7 mouse cellular contexts compared by ENCODE assay signal in the genomic region with DNA sequence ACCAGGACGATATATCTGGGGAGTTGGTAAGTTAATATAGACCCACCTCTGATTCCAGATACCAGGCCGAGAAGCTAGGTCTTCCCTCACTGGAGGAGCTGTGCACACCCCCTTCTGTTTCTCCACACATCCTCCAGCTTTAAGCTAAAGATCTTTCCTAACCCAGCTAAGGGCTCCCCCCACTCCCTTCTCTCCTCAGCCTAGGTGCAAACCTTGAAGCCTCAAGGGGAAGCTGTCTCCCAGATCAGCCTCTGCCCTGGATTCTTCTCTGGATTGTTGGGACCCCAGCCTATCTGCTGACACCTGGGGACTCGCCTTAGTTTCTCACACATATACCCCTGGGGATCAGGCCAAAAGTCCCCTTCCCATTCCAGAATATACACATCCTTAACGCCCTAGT. TPM values are rescaled to one million over a fixed set of nuclear protein-coding genes. Genes with fewer than 3 reads are reported as not detected.
DNase-seq lines count a peak whose midpoint lies in the region; ATAC-seq and TF ChIP-seq lines count a peak whose summit lies in the region.

No protein-coding gene starts in this region.

- no peak for ATAC-seq in forebrain, embryonic 13.5 days
- peak; percentile 21; the same call in 1 of the 2 replicates for ATAC-seq in hindbrain, postnatal 0 days
- ATAC-seq in erythroblast, adult 5-6 weeks (replicated peaks; ENCODE audit: low FRiP score, poor library complexity, severe bottlenecking): no peak

- 44% methylated on average over 4 of the region's 4 CpGs for WGBS in forebrain, embryonic 13.5 days
- 45% methylated on average over 4 of the region's 4 CpGs for WGBS in hindbrain, postnatal 0 days
- 47% methylated on average over 4 of the region's 4 CpGs for WGBS in olfactory bulb, adult 2 months

- no peak overlapping the region for H3K9ac ChIP-seq in forebrain, embryonic 13.5 days
- H3K9ac ChIP-seq in hindbrain, postnatal 0 days (replicated peaks; ENCODE audit: low read length): peak overlapping the region; percentile 74

- intact Hi-C loops in left cerebral cortex, postnatal 4 days (cut with DNase I): loop anchor here (10.0 kb wide), 1 partner anchor 758 kb away; no protein-coding TSS in a partner anchor

- no peak for TF ChIP-seq POLR2A in olfactory bulb, adult 2 months (IDR thresholded peaks at IDR 0.05; ENCODE audit: insufficient read depth, low read depth, low read length)

- DNase-seq in left cerebral cortex, adult 11 months (ENCODE audit: low spot score): peak; percentile 11
- DNase-seq in left cerebral cortex, postnatal 4 days: no peak
- DNase-seq in hindbrain, postnatal 0 days (ENCODE audit: low spot score): peak; percentile 5
- DNase-seq in ovary, postnatal 10 days (ENCODE audit: low spot score): no peak

- H3K27ac ChIP-seq in forebrain, embryonic 13.5 days: no peak overlapping the region
- peak overlapping the region; percentile 90 for H3K27ac ChIP-seq in hindbrain, postnatal 0 days
- H3K27ac ChIP-seq in olfactory bulb, adult 2 months (ENCODE audit: insufficient read depth, low read depth, low read length): peak overlapping the region; percentile 61

- H3K4me2 ChIP-seq in forebrain, embryonic 13.5 days: peak overlapping the region; percentile 94
- H3K4me2 ChIP-seq in hindbrain, postnatal 0 days (ENCODE audit: low read depth, low read length): peak overlapping the region; percentile 88

- peak overlapping the region; percentile 60; the same call in 1 of the 2 replicates for H3K4me3 ChIP-seq in forebrain, embryonic 13.5 days
- peak overlapping the region; percentile 73 for H3K4me3 ChIP-seq in hindbrain, postnatal 0 days (ENCODE audit: low read length)
- H3K4me3 ChIP-seq in olfactory bulb, adult 2 months (ENCODE audit: insufficient read depth, low read depth, low read length): peak overlapping the region; percentile 67

- H3K4me1 ChIP-seq in forebrain, embryonic 13.5 days: peaks cover 17% of the 10 kb centered on the region
- no peaks in the 10 kb centered on the region; the same call in 1 of the 2 replicates for H3K4me1 ChIP-seq in hindbrain, postnatal 0 days (ENCODE audit: insufficient read depth, low read length)
- H3K4me1 ChIP-seq in olfactory bulb, adult 2 months (ENCODE audit: control insufficient read depth, insufficient read depth, low read length): no peaks in the 10 kb centered on the region; the same call in 1 of the 2 replicates

- H3K9me3 ChIP-seq in forebrain, embryonic 13.5 days (replicated peaks): no peaks in the 10 kb centered on the region
- H3K9me3 ChIP-seq in hindbrain, postnatal 0 days (ENCODE audit: low read length): no peaks in the 10 kb centered on the region

- H3K27me3 ChIP-seq in forebrain, embryonic 13.5 days: peaks cover 32% of the 10 kb centered on the region
- no peaks in the 10 kb centered on the region for H3K27me3 ChIP-seq in hindbrain, postnatal 0 days (ENCODE audit: insufficient read depth, low read length)

- H3K36me3 ChIP-seq in forebrain, embryonic 13.5 days (ENCODE audit: poor library complexity, severe bottlenecking): no peaks in the 10 kb centered on the region
- H3K36me3 ChIP-seq in hindbrain, postnatal 0 days (ENCODE audit: insufficient read depth, low read length): no peaks in the 10 kb centered on the region

- no peak for TF ChIP-seq CTCF in hindbrain, postnatal 0 days (IDR thresholded peaks at IDR 0.05; ENCODE audit: low read depth)
- TF ChIP-seq CTCF in olfactory bulb, adult 2 months (IDR thresholded peaks at IDR 0.05; ENCODE audit: insufficient read depth, low read depth, low read length): no peak

RNA-seq across cellular contexts. Expression of gene Lrrc3b, which starts 1.7 kb away (rescaled TPM):
- 10 to 100 TPM; 15.4 to 16.7 TPM for total RNA-seq in left cerebral cortex, postnatal 4 days (2021)
- 2.1 and 2.4 TPM in 2 replicates for polyA plus RNA-seq in forebrain, embryonic 13.5 days (2015; fragmentation: Nextera tagmentation; extraction: Ambion mirVana)
- total RNA-seq in hindbrain, postnatal 0 days (2014; rRNA removed): 42.7 and 51.5 TPM in 2 replicates
- polyA plus RNA-seq in hindbrain, postnatal 0 days (2015; fragmentation: Nextera tagmentation; extraction: Ambion mirVana): 33.5 and 36.4 TPM in 2 replicates
- not detected in 2 replicates for polyA plus RNA-seq in olfactory bulb, adult 2 months (2012; ENCODE audit: insufficient read depth, insufficient read length, low replicate concordance, missing spikeins)
- total RNA-seq in erythroblast, adult 5-6 weeks (2015; ENCODE audit: low replicate concordance): not detected in 2 replicates
- not detected in 2 replicates for total RNA-seq in erythroblast, adult 5-6 weeks (2017; ENCODE audit: low replicate concordance)

Comparison
In these comparisons a context has a peak if more than half of its experiments do, and no peak if none do; other contexts are left out.
1. DNase-seq: peak in left cerebral cortex, adult 11 months (single experiment) and hindbrain, postnatal 0 days (single experiment); none in left cerebral cortex, postnatal 4 days (single experiment) and ovary, postnatal 10 days (single experiment).
2. RNA of gene Lrrc3b, which starts 1.7 kb away (total RNA-seq): 42.7 to 51.5 TPM in hindbrain, postnatal 0 days and 15.4 to 16.7 TPM in left cerebral cortex, postnatal 4 days; not detected in erythroblast, adult 5-6 weeks; every median in the first group is over 10 times any median in the second.
3. Peak in every context shown above with its lines, with median percentiles within 50 percentile points of each other: H3K4me3 ChIP-seq.